Mouse (Mus musculus) T-helper 1 cell (primary cell): Measurements from ENCODE around the gene Hist1h2ba.

Experiments used
- in situ Hi-C: fragments of 300-600 bp; cut with MboI, MseI; formaldehyde crosslinking; loops from one replicate; pipeline ENCODE4 v1.15.1; 2025; ENCODE audit warnings: high pct_unique_total_duplicates

Gene Hist1h2ba

DNA sequence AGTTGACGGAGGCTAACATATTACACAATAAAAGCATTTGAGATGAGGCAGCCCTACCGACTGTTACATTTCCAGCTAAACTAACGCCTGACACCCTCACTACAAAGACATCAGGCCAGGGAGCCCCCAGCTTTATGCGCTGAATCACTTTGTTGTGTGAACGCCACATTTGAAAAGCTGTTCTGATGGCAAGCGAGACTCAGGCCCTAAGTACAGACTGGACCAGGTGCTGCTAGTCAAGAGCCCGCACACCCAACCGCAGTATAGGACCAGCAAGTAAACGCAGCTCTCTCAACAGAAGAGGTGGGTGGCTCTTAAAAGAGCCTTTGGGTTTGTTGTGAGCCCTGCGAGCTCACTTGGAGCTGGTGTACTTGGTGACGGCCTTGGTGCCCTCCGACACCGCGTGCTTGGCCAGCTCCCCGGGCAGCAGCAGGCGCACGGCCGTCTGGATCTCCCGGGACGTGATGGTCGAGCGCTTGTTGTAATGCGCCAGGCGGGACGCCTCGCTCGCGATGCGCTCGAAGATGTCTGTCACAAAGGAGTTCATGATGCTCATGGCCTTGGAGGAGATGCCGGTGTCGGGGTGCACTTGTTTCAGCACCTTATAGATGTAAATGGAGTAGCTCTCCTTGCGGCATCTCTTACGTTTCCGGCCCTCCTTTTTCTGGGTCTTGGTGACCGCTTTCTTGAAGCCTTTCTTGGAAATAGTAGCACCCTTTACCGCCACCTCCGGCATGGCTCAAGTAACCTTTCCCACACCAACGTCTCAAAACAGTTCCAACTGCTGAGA is at the start of gene Hist1h2ba:
Gene Hist1h2ba (minus strand): TSS at position 736 of the 790 bp plus-strand sequence.
- in situ Hi-C loops: no loop called here

DNA sequence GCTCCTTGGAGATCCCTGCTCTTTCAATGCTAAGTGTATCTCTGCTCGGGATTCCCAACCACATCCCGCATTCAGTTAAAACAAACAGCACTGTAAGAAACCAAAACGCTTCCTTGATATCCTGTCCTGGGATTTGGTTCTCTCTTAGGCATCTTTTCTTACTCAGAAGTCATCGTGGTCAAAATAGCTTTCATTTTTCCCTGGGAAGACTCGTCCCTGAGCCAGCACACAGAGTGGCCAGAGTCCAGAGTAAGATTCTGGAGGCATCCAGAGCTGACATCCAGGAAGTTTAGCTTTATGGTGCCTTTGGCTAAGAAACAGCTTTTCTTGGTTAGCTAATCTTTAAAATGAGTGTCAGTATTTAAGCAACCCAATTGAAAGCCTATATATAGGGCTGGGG is 38.3 kb upstream of the Hist1h2ba start:
- in situ Hi-C loops: no loop called here

DNA sequence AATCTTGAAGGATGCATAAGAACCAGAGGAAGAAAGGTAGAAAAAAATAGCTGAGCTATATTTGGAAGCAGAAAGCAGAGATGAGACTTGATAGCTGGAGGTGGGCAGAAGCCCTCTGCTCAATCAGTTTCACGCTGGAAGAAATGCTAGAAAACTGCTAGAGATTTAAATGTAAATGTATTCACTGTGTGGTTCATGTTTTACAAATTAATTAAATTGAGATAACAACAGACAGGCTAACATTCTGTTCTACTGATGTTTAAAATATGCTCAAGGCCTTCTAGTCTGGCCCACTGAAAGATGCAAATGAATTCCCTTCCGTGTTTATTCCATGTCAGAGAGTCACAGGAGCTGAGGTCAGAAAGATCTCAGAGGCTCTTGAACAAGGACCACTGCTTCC is 37.9 kb upstream of the Hist1h2ba start:
- in situ Hi-C loops: no loop called here

DNA sequence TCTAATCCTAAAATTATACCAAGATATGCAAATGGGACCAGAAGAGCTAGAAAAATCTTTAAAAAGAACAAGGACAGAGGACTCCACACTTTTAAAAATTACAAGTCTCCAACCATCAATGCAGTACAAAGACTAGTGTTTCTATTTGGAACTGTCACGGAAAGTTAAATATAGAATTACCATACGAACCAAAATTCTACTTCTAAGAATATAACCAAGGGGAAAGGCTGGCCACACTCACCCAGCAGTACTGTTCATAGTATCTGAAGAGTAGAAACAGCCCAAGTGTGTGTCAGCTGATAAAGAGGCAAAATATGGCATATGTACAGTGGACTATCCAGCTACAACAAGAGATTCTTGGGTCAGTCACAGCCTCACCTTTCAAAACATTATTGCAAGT is 31.0 kb upstream of the Hist1h2ba start:
- in situ Hi-C loops: no loop called here

DNA sequence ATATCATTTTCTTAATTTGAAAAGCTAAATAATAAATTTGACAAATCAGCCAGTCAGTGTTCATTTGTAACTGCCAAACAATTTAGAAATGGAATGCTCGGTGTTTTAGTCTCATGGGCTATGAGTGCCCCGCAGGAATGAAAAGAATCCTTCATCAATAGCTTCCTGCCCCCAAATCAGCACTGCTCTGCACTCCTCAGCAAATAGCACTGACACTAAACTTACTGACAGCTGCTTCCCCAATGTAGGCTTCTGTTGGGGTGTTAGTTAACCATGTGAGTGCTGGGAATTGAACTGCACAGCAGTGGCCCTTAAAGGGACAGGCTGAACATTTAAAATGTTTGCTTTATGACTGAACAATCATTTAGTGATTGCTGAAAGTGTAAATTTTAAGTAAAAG is 25.8 kb upstream of the Hist1h2ba start:
- in situ Hi-C loops: no loop called here

DNA sequence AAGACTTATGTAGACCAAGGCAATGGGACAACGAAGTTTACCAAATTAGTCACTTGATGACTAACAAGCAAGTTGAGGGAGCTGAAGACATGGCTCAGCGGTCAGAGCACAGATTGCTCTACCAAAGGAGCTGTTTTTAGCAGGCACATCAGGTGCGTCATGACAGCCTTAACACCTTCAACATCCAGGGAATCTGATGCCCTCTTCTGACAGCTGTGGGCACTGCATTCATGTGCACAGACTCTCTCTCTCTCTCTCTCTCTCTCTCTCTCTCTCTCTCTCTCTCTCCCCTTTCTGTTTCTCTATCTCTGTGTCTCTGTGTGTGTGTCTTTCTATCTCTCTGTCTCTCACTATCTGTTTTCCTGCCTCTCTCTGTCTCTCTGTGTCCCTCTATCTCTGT is 17.0 kb upstream of the Hist1h2ba start:
- in situ Hi-C loops: no loop called here

DNA sequence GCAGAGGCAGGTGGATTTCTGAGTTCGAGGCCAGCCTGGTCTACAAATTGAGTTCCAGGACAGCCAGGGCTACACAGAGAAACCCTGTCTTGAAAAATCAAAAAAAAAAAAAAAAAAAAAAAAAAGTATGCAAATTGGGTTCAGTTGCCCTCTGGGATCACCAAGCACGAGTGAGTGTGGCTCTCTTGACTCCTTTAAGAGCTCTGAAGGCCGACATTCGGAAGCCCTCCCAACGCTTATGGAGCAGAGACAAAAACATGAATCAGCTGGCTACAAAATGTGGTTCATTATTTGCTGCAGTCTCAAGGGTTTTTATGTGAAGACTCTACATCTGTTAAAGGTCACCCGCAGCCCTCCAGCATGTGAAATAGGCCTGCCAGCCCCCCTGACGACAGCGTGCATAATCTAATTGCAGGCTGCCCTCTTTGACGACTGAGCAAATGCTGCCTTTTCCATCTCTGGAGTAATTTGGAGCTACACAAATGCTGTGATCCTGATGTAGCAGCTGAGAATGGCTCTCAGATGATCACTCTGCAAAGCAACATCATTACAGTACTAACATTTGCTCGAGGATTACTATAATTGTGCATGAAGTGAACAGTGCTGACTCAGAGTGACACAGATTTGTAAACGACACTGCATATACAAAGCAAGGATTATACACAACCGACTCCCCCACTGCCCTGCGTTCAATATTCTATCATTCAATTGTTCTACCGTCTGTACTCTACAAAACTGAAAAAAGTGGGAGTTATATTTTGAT is 15.7 kb upstream of the Hist1h2ba start:
- in situ Hi-C loops: no loop called here

DNA sequence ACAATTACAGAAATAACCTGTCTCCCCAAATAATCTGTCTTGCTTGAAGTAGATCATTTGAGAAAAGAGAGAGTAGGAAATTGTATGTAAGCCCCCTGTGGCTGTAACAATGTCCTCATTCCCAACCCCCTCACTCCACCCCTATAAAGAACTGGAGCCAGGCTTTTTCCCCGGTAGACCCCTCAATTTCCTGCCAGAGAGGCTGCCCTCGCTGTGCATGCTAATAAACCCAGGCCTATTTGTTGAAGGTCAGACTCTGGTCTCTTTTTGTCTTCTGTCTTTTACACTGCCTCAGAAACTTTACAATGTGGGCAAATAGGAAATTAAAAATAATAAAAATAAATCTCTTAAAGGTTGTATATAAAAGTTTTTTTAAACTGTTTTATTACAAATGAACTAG is 12.3 kb upstream of the Hist1h2ba start:
- in situ Hi-C loops: no loop called here

DNA sequence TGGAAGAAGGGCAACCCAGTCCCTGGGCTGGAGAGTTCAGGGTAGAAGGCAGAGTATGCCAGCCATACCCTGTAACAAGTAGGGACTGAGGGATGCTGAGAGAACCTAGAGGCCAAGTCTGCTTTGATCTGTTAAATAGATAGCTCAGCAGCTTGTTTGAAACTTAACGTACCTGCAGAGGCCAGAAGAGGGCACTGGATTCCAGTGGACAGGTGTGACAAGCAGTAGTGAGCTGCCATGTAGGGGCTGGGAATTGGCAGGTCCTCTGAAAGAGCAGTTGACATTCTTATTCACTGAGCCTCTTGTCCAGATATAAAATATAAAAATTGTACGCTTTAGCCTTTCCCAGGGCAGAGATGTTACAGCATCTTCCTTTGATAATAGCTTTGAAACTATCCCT is 8.9 kb upstream of the Hist1h2ba start:
- in situ Hi-C loops: no loop called here

DNA sequence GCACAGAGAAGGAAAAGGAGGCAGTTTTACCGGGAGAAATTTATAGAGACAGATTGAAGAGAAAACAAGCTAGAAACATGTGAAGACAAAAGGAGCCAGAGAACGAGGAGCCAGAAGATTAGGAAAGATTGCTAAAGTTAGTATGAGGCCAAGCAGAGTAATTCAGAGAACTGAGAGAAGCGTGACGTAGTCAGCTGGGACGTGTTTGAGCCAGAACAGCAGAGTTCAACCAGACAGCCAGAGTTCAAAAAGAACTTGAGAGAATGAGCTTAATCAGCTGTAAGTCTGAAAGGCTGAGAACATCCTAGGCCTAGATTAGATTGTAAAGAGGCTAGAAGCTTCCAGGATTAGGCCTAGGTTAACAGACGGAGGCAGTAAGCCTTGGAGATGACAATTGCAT is 6.3 kb upstream of the Hist1h2ba start:
- in situ Hi-C loops: no loop called here

DNA sequence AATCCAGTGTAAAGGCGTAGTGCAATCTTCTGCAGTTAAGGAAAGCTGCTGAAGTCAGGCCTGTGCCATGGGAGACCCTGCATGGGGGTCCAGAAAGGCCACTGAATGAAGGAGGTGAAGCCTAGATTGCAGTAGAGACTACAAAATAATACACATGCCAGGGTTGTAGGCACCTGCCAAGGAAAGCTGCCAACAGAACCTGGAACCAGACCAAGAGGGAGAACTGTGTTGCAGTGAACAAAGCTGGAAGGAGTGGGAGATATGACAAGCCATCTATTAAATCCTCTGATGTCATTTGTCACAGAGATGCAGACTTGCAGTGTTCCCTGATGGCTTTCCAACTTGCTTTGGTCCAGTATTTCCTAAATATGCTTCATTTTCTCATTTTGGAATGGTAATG is 4.7 kb upstream of the Hist1h2ba start:
- in situ Hi-C loops: no loop called here

DNA sequence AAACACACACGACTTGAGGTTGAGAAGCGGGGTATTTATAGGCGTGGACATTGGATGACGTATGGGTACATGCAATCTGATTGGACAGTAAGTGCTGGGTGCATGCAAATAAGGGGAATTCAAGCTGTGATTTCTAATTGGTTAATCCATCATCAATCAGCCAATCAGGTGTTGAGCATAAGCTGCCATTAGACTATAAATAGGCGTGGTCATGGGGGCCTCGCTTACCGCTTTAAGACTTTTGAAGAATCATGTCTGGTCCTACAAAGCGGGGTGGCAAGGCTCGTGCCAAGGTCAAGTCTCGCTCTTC is 210 bp upstream of the Hist1h2ba start, which contains the start of gene Hist1h2aa:
Gene Hist1h2aa (plus strand): TSS at position 252 of the 310 bp plus-strand sequence.
- in situ Hi-C loops: no loop called here

DNA sequence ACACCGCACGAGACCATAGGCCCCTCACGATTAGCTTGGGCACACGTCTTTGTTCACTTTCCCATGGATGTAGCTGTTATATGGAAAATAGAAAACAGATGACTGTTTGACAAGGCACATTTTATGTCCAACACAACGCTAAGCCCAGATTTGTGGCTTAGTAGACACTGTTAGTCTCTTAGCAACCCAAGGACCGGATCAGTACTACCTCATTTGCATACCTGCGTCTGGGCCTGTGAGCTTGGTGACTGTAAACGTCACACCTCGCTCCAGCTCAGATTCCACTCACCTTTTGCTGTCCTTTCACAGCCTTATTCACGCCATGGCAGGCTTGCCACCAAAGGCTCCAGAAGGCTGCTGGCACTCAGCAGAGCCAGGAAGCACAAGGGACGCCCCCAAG is 3.1 kb downstream of the Hist1h2ba start:
- in situ Hi-C loops: no loop called here

DNA sequence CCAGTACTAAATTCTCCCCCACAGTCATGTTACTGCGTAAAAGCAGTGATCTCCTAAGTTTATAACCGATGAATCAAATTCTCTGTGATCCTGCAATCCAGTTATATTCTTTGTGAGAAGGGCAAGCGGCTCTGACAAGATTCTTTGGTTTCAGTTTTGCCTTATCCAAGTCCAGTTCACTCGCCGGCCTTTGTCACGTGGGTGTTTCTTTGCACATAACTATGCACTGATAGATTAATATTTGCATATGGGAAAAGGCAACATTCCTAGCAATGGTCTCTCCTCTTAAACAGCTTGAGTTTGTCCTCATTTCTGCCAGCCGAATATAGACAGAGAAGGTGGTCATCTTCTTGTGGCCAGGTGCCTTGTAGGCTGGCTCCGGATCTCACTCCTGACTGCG is 3.5 kb downstream of the Hist1h2ba start:
- in situ Hi-C loops: no loop called here

DNA sequence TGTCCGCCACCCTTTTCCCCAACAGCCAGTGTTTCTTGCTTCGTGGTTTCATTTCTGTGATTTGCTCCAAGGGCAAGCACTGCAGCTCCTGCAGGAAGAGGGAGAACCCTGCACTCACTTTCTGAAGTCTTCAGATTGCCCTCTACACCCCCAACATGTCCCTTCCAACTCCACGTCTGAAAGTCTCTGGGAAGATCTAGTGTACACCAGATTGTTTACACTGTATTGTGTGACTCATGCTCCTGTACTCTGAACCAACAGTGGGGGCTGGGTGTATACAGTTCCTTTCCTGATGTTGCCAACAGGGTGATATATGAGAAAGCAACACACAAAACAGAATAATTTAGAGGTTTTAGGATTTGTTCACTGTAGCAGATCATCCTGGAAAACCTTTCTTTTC is 5.3 kb downstream of the Hist1h2ba start:
- in situ Hi-C loops: no loop called here

DNA sequence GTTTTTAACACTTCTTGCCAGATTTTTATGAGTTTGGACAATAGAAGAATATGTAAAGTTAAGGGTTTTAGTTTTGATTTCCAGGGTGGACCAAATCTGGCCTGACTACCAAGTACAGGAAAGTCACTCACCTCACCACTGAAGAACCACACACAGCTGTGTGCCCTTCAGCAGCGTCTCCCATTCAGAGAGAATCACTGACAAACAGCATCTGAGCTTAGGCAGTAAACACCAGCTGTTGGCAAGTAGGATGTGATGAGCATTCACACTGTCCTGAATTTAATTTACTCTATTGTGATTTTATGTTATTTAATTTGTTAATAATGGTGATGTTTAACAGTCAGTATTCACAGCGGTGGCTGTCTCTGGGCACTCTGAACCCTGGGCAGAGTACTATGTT is 8.2 kb downstream of the Hist1h2ba start:
- in situ Hi-C loops: no loop called here

DNA sequence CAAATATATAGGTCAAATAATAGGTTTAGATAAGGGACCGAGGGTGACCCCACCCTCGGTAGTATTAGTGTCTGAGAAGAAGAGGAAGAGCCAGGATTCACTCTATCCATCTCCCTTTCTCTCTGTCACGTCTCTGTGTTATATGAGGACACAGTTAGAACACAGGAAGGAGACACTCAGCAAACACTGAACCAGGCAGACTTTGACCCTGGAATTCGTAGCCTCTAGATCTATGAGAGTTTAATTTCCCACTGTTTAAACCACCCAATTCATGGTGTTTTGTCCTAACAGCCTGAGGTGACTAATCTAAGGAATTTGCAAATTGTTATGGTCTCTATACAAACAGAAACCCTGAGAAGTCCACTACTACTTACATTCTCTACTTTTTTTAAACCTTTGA is 16.3 kb downstream of the Hist1h2ba start:
- in situ Hi-C loops: no loop called here

DNA sequence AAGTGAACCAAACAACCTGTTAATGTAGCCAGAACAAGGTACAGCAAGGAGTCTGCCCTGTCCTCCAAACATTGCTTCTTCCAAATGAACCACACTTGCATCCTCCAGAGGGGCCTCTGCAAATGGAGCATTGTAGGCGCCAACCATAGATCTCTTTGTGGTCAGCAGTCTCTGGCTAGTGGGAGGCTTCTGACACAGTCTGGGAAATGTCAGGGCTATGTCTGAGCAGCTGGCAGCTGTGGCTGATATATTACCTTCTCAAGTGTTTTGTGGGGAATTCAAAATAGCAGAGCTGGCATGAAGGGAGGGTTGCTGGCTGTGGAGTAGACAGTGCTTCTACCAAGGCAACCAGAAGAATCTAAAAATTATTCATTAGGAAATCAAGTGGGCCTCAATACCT is 17.8 kb downstream of the Hist1h2ba start:
- in situ Hi-C loops: no loop called here

DNA sequence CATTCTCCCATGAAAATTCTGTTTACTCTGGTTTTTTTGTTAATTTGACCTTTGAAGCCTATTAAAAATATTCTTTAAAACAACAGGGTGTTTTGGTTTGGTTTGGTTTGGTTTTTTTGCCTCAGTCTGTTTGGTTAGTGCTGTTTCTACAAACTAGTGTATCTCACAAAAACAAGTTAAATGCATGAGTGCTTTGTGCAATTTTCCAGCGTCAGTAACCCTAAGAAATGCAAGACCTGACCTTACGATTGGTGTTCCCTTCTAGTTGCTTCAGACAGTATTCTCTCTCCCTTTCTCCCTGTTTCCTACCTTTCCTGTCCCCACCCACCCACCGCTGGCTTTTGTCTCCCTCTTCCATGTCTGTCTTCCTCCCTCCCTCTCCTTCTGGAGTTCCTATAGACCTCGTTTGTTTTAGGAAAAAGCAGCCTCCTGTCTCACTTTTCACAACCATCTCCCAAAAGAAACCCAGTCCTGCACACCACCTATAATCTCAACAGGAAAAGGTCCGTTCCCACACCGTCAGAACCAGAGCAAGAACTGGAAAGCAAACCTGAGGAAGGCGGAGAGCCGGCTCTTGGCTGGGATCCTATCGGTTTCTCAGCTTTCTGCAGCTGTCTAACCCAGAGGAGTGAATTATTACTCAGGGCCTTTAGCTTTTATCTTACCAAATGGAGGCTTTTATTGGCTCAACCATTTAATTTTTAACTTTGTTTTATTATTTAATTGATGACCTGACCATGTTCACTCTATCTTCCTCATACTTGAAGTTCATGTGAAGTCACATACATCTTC is 19.4 kb downstream of the Hist1h2ba start, which contains the start of gene Slc17a4:
Gene Slc17a4 (minus strand): TSS at position 634 of the 792 bp plus-strand sequence.
- in situ Hi-C loops: no loop called here

DNA sequence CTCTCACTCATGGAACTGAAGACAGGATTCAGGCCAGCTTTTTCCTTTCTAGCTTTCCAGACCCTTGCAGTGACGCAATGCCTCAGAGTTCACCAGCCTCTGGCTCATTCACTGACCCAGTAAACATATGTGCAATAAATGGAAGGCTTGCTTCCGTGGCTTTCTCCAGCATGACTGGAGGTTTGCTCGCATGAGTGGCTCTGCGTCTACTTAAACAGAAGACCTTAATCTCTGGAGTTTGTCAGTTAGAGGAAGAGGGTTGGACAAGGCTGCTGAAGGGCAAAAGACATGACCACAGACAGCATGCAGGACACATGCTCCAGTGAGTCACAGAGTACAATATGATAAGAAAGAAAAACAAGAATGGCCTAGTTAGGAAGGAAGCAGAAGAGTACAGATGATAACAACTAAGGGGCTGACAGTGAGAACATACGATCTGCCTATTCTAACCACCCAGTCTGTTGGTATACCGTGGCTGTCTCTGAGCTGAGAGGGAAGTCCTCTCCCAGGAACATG is 20.1 kb downstream of the Hist1h2ba start:
- in situ Hi-C loops: no loop called here

DNA sequence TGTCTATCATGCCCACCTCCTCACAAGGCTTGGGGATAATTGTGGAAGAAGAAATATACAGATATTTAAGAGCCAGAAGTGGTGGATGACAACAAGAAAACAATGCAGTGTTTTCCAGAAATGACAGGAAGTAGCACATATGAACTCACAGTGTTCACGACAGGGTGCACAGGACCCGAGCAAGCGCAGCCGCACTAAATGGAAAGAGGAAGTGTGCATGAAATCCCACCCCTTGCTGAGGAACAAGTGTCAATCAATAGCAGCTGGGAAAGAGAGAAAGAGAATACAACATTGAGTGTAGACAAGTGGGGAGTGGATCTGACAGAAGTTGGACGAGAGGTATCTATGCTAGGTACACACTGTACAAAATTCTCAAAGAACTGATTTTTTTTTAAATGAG is 22.6 kb downstream of the Hist1h2ba start:
- in situ Hi-C loops: no loop called here

DNA sequence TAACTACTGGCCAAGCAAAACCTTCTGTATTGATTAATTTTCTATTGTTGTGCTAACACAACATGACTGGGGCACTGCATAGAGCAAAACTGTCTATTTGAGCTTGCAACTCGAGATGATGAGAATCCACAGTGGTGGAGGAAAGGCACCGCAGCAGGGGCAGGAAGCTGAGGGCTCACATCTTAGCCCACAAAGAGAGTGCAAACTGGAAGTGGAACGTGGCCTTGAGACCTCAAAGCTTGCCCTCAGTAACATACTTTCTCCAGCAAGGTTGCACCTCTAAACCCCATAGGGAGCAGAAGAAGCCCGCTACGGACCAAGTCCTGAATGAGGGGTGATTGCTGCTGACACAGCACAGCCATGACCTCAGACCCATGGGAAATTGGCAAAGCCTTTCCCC is 23.8 kb downstream of the Hist1h2ba start:
- in situ Hi-C loops: no loop called here
